Mouse (Mus musculus) naive thymus-derived CD4-positive, alpha-beta T cell, adult 5 months (primary cell): ENCODE measurements around the gene Chchd4. TPM values are rescaled to one million over a fixed set of nuclear protein-coding genes. Genes with fewer than 3 reads are reported as not detected.

Source experiments
- polyA plus RNA-seq: library from polyadenylated mRNA; unstranded; fragments of 100-300 nt; shearing (Covaris generic); gene quantifications from one replicate; pipeline ENCODE4 v1.2.1, GENCODE M21; 2017

Chchd4 gene
- 11.9 TPM for polyA plus RNA-seq

GRCm38 (mm10) chr6:91472868-91473804, at the start of gene Chchd4, which contains the start of gene Tmem43:
Gene Chchd4, minus strand, starts transcription at chr6:91473546.
Gene Tmem43, plus strand, starts transcription at chr6:91473703.

GRCm38 (mm10) chr6:91515545-91516449, 42.5 kb upstream of the Chchd4 start, which contains the start of the genes Xpc and Lsm3:
Gene Xpc, minus strand, starts transcription at chr6:91515888.
Gene Lsm3, plus strand, starts transcription at chr6:91515928.

Other genes starting within 250 kb of the Chchd4 start
- not detected for gene Wnt7a, start 62.2 kb downstream of the Chchd4 start, polyA plus RNA-seq
- 47.1 TPM for gene Tmem43, start 157 bp upstream of the Chchd4 start, polyA plus RNA-seq
- gene Xpc, start 42.3 kb upstream of the Chchd4 start, polyA plus RNA-seq = 21.1 TPM
- gene Lsm3, start 42.4 kb upstream of the Chchd4 start, polyA plus RNA-seq = 97.1 TPM
- 104 TPM for gene Slc6a6, start 210.5 kb upstream of the Chchd4 start, polyA plus RNA-seq